Mouse (Mus musculus): Measurements from ENCODE around the gene Cdh4. TPM values are rescaled to one million over a fixed set of nuclear protein-coding genes. Genes with fewer than 3 reads are reported as not detected.

Cdh4 gene
- total RNA-seq, 2 experiments from 2014 or later, result 24.1 to 30.8 TPM

GRCm38 (mm10) chr2:179945051-179945450 is 502.8 kb downstream of the Cdh4 start:
- no peak for DNase-seq (ENCODE audit: low spot score in 2 of 2)
- intact Hi-C loops (cut with DNase I), result no loop called here

DNA sequence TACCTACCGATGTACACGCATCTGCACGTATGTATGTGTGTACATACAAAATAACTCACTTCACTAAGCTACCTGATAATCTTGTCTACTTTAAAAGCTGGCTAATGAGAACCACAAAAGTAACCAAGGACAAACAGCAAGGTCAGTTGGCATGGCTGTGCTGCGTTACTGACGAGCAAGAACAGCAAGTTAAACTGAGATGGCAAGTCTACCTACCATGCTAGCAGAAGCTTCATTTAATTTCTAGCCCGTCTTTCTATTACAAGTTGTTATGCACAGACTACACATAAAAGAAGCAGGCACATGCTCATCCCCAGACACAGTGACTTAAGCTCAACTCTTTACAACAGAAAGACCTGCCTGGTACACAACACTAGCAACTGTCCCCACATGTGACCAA is 504.3 kb downstream of the Cdh4 start:
- DNase-seq (ENCODE audit: low spot score in 2 of 2), result no peak
- intact Hi-C loops (cut with DNase I), result no loop called here

DNA sequence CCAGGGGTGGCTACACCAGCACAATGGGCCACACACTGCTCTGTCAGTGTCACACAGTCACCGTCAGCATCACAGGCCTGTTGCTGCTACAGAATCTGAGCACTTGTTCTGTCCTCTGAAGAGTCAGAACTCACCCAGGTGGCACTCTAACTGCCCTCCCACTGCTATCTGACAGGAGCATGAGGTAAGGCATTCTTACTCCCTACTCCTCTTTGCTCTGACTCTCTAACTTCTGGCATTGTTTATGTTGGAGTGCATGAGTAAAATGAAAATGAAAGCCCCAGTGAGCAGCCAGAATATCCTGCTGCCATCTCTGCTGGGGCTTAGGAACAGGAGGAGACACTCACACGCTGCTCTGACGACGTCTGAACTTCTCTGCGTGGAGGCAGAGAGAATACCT is 505.4 kb downstream of the Cdh4 start:
- intact Hi-C loops (cut with DNase I), result no loop called here
- DNase-seq (ENCODE audit: low spot score in 2 of 2), result no peak

GRCm38 (mm10) chr2:179948820-179949219 is 506.6 kb downstream of the Cdh4 start:
- no peak for DNase-seq (ENCODE audit: low spot score in 2 of 2)
- intact Hi-C loops (cut with DNase I), result no loop called here

Measured in left cerebral cortex, postnatal 25 days (tissue).